Mouse (Mus musculus) forebrain, embryonic 10.5 days (tissue): Measurements from ENCODE around the gene Borcs6. TPM values are rescaled to one million over a fixed set of nuclear protein-coding genes. Genes with fewer than 3 reads are reported as not detected.

Experiments used
- DNase-seq: peaks from one replicate; pipeline ENCODE4 v3.0.0-alpha.2; 2017; ENCODE audit warnings: low spot score; ENCODE audit errors: extremely low spot score
- H3K27ac ChIP-seq: fragments of 300-500 bp; sonication (generic); 2 replicates; pipeline ENCODE4 v1.5.1; 2016; ENCODE audit warnings: mild to moderate bottlenecking
- H3K27me3 ChIP-seq: fragments of 300-500 bp; sonication (generic); 2 replicates; pipeline ENCODE4 v1.6.1; 2016; ENCODE audit warnings: mild to moderate bottlenecking; ENCODE audit not compliant: poor library complexity, severe bottlenecking
- H3K36me3 ChIP-seq: fragments of 300-500 bp; sonication (generic); replicated peaks from 2 replicates; pipeline ENCODE4 v1.6.1; 2016; ENCODE audit warnings: mild to moderate bottlenecking, moderate library complexity
- H3K4me1 ChIP-seq: fragments of 300-500 bp; sonication (generic); 2 replicates; pipeline ENCODE4 v1.6.1; 2016
- H3K4me3 ChIP-seq: fragments of 300-500 bp; sonication (generic); 2 replicates; pipeline ENCODE4 v1.5.1; 2016; ENCODE audit warnings: mild to moderate bottlenecking, moderate library complexity
- H3K9me3 ChIP-seq: fragments of 300-500 bp; sonication (generic); 2 replicates; pipeline ENCODE4 v1.6.1; 2016; ENCODE audit warnings: mild to moderate bottlenecking, moderate library complexity
- WGBS: fragments of 180-500 bp; shearing (Covaris S2); methylation state at CpG from one replicate; pipeline ENCODE4 v1.1.7; 2016; 5-methylcytosine and 5-hydroxymethylcytosine counted together
- polyA plus RNA-seq: library from polyadenylated mRNA; unstranded; fragments of >200 nt; fragmentation: Nextera tagmentation; extraction: Ambion mirVana; gene quantifications from 2 replicates; pipeline ENCODE4 v1.2.1, GENCODE M21; 2016

The Borcs6 gene
- polyA plus RNA-seq, 1 experiment from 2014 or later = 3.8 TPM

DNA sequence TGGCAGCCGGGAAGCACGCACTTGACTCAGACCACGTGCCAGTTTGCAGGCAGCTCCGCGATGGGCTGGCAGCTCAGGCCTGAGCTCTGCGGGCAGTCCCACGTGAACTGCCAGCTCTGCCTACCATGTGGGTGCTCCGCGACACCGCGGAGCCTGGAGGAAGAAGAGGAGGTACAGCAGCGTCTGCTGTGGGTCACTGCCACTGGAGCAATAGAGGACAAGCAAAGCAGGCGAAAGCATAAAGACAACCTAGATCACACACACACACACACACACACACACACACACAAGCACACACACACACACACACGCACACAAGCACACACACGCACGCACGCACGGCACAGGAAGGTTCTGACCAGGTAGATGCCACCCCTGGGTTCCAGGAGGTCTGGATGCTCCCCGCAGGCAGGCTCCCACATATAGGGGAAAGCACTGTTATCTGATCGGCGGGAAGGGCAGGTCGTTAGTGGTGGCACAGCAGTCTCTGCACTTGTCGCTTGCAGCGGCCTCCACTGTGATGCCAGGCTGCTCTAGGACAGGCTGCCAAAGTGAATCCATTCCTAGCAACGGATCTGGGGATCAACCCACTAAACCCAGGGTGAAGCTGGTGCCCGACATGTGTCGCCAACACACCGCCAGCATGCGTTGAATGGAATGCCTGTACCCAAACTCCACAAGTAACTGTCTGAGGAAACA is 6.8 kb downstream of the Borcs6 start:
- Histone ChIP-seq H3K36me3 (no peaks in the 10 kb centered on the region), H3K4me1 (peaks cover 54% of the 10 kb centered on the region), H3K9me3 (no peaks in the 10 kb centered on the region), H3K27ac (peak overlapping the region; percentile 78), H3K27me3 (0 out of 2 replicates have a peak, but pooled peaks cover 4% of the 10 kb centered on the region), H3K4me3 (peak overlapping the region; percentile 60)
- DNase-seq = no peak
- WGBS = 2% methylated on average over 26 of the region's 29 CpGs

DNA sequence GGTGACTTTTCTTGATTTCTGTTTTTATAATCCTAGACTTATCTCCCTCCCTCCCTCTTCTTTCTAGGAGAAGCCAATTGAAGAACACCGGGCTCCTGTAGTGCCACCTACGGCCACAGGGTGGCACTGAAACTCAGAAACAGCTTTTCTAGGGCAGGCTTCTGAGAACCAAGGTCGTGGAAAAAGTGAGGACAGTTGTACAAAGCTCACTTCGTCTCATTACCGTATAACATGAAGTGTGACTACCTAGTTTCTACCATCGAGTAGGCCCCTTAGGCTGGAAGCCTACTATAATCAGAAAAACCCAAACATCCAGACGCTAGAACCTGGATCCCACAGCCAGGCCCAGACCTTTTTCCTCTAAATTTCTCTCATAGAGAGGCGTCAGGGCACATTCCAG is 7.4 kb downstream of the Borcs6 start:
- WGBS = 10% methylated on average over 8 of the region's 8 CpGs
- Histone ChIP-seq H3K27ac (peak overlapping the region; percentile 78), H3K4me3 (peak overlapping the region; percentile 60), H3K4me1 (peaks cover 54% of the 10 kb centered on the region), H3K27me3 (no peaks in the 10 kb centered on the region), H3K36me3 (no peaks in the 10 kb centered on the region), H3K9me3 (no peaks in the 10 kb centered on the region)
- peak; percentile 86 for DNase-seq

DNA sequence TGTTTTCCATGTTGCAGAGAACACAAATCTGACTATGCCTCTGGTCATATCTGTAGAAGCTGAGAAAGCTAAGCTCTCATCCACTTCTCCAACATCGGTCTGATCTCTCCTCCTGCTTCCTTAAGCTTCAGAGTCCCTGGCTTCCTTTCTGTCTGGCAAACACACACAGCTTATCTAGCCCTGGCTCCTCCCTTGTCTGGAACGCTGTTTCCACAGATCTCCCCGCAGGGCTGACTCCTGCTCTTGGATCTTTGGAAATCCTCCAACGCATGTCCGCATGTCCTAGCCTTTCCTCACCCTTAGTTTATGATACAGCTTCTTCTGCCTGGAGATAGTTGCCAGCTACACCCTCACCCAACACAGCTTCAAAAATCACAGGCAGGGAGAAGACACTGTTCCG is 8.1 kb downstream of the Borcs6 start:
- 56% methylated on average over 6 of the region's 6 CpGs for WGBS
- Histone ChIP-seq H3K27me3 (no peaks in the 10 kb centered on the region), H3K27ac (no peak overlapping the region), H3K9me3 (no peaks in the 10 kb centered on the region), H3K4me1 (peaks cover 59% of the 10 kb centered on the region), H3K4me3 (peak overlapping the region; percentile 60; the same call in 1 of the 2 replicates), H3K36me3 (no peaks in the 10 kb centered on the region)
- DNase-seq = no peak

DNA sequence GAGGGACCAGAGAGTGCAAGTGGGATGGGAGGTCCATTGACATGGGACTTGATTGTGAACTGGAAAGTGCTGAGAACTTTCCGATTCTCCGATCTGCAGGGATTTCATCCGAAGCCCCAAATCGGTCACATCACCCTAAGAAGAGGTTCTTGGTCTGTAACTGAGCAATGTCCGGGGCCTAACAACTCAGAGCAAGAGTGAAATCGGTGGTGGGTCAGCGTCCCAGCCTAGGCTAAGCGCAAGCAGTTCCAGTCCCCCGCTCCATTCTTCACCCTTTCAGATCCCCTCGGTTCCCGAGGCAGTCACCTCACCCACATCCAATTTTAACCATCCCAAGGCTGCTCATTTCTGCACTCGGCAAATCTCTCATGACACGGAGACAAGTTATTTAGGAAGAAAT is 10.6 kb downstream of the Borcs6 start:
- under 1% methylated on average over 13 of the region's 13 CpGs for WGBS
- peak overlapping the region; percentile 95 for H3K27ac ChIP-seq
- peaks cover 63% of the 10 kb centered on the region for H3K4me1 ChIP-seq
- DNase-seq = no peak
- H3K36me3 ChIP-seq = no peaks in the 10 kb centered on the region
- no peaks in the 10 kb centered on the region for H3K27me3 ChIP-seq
- H3K9me3 ChIP-seq = no peaks in the 10 kb centered on the region
- H3K4me3 ChIP-seq = peak overlapping the region; percentile 75

DNA sequence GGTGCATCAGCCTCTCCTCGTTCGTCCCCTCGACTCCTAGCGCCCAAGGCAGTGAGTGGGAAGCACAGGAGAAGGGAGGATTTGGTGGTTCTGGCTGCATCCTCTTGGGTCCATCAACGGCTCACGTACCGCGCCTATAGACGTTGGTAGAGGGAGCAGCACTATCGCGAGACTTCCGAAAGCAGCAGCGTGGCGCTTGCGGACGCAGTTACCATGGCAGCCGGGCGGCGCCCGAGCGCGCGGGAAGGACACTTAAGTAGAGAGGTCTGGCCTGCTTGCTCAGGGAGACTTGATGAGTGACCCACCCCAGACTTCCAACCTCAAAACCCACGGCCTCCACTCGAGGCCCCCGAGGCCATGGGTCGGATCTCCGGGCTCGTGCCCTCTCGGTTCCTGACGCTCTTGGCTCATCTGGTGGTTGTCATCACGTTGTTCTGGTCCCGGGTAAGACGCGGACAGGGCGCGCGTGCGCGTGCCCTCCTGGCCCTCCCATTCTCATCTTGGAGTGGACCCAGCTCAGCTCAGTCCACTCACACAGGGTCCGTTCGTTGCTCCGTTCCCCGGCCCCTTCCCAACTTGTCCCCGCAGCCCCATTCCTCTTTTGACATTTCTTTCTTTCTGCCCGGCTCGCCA is 11.2 kb downstream of the Borcs6 start, which contains the start of gene Tmem107:
Tmem107 (plus strand) TSS at position 217 of the 633 bp plus-strand sequence.
- Histone ChIP-seq H3K4me3 (peak within 1 kb of the TSS; percentile 75), H3K9me3 (no peaks in the 10 kb centered on the region), H3K27me3 (no peaks in the 10 kb centered on the region), H3K27ac (peak within 1 kb of the TSS; percentile 95), H3K4me1 (peaks cover 63% of the 10 kb centered on the region), H3K36me3 (no peaks in the 10 kb centered on the region)
- peak; percentile 94 for DNase-seq
- WGBS = under 1% methylated on average over 47 of the region's 47 CpGs

DNA sequence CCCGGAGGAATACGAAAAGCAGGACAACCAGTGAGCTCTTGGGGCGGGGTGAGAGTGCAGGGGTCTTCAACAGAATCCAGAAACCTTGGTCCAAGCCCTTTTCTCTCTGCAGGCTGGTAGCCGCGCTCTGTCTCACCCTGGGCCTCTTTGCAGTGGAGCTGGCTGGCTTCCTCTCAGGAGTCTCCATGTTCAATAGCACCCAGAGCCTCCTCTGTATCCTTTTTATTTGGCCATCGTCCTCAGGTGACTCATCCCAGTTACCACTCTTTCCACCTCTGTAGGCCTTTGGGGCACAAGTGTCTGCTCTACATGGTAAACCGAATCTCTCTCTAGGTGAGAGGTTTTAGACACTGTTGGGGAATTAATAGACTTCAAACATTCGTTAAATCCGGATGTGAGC is 11.7 kb downstream of the Borcs6 start:
- H3K27ac ChIP-seq = peak overlapping the region; percentile 95
- DNase-seq = no peak
- WGBS = 25% methylated on average over 9 of the region's 9 CpGs
- H3K9me3 ChIP-seq = no peaks in the 10 kb centered on the region
- no peaks in the 10 kb centered on the region for H3K36me3 ChIP-seq
- peak overlapping the region; percentile 75 for H3K4me3 ChIP-seq
- no peaks in the 10 kb centered on the region for H3K27me3 ChIP-seq
- H3K4me1 ChIP-seq = peaks cover 58% of the 10 kb centered on the region

DNA sequence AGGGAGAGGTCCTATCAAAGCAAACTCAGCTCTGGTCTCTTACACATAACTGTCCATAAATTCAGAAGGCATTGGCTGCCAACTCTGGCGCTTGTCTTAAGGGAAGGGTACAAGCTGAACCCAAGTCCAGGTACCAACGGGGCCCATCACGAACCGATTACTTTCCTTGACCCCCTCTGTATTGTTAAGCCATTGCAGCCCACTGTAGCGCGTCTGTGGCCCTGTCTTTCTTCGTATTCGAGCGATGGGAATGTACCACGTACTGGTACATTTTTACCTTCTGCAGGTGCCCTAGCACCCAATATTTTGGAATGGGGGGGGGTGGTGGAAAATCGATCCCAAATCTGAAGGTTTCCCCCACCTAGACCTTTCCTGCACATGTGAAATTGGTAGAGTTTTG is 12.7 kb downstream of the Borcs6 start:
- H3K27ac ChIP-seq = peak overlapping the region; percentile 95
- H3K36me3 ChIP-seq = no peaks in the 10 kb centered on the region
- no peaks in the 10 kb centered on the region for H3K9me3 ChIP-seq
- 85% methylated on average over 11 of the region's 11 CpGs for WGBS
- H3K4me1 ChIP-seq = peaks cover 48% of the 10 kb centered on the region
- H3K4me3 ChIP-seq = peak overlapping the region; percentile 48
- H3K27me3 ChIP-seq = no peaks in the 10 kb centered on the region
- no peak for DNase-seq

DNA sequence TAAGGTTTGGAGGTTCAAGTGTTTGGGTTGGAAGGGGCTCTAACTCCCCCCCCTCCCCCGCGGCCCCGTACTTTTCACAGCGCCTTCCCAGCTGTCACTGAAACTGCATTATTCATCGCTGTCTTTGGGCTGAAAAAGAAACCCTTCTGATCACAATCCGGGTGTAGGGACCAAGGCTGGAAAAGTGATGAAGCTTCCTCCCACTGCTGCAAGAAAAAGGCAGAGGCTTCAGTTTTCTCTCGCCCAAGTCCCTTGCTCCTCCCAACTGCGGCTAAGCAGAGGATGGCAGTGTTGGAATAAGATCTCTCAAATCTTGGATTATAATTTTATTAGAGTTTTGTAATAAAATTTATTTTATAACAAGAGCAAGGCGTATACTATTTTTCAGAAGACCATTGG is 13.1 kb downstream of the Borcs6 start:
- peaks cover 47% of the 10 kb centered on the region for H3K4me1 ChIP-seq
- WGBS = 10% methylated on average over 9 of the region's 9 CpGs
- no peak for DNase-seq
- no peaks in the 10 kb centered on the region for H3K9me3 ChIP-seq
- H3K27me3 ChIP-seq = no peaks in the 10 kb centered on the region
- no peaks in the 10 kb centered on the region for H3K36me3 ChIP-seq
- H3K4me3 ChIP-seq = peak overlapping the region; percentile 48
- H3K27ac ChIP-seq = peak overlapping the region; percentile 95

DNA sequence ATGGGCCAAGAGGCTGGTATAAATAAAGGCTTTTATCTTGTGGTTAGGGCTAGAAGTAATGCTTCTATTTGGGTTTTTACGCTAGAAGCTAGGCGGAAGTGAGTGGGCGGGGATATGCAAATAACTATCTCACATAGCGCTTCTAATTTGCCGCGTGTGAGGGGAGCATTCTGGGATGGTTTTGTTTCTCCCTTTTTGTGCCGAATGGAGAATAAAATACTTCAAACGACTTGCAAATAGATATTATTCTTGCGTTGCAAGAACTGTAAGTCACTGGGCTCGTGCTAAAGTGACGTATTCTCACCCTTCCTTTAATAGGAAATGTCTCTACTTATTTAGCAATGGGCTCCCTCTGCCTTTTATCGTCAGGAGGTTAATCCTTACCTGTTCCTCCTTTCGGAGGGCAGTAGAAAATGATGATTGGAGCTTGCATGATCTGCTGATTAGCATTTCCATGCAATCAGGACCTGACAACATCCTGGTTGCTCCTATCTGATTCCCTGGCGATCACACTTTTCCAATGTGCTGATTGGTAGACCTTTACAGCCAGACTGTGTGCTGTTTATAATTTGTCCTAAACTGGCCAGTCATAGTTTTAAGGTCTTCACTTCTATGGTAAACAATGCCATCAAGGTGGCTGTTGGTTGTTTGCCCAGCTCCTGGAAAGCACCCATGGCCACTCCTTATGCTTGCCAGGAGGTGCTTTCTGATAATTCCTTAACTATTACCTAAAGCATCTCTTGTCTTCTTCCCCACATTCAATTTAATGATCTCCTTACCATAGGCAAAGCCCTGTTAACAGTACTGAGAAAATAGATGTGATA is 13.8 kb downstream of the Borcs6 start:
- H3K4me3 ChIP-seq = peak overlapping the region; percentile 48
- under 1% methylated on average over 14 of the region's 14 CpGs for WGBS
- no peaks in the 10 kb centered on the region for H3K9me3 ChIP-seq
- H3K27ac ChIP-seq = peak overlapping the region; percentile 95
- no peaks in the 10 kb centered on the region for H3K36me3 ChIP-seq
- peaks cover 47% of the 10 kb centered on the region for H3K4me1 ChIP-seq
- H3K27me3 ChIP-seq = no peaks in the 10 kb centered on the region
- DNase-seq = peak; percentile 84

DNA sequence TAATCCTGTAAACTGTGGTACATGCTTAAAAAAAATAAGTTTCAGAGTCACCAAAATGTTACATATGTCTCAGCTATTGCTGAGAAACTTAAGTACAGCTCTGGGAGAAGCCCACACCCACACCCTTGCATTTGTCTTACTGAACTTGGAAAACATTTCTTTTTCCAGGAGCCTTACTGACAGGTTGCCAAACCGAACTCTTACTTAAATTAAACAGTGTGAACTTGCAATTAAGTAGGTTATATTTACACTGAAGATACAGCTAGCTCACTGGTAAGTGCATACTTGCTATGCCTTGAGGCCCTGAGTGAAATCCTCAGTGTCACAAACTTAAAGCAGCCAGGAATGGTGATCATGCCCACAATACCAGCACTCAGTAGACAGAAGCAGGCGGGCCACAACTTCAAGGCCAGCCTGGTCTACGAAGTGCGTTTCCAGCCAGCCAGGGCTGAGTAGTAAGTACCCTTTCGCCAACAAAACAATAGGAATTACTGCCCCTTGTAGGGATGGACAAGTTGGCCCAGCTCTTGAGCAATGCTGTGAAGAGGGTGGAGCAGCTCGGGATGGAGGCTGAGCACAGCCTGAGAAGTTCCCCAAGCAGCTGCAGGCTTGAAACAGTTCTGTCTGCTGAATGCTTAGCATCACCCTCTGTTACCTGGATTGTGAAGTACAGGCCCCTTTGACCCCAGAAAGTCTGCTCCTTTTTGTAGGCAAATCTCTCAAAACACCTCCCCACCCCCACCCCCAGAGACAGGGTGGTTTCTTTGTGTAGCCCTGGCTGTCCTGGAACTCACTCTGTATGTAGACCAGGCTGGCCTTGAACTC is 14.6 kb downstream of the Borcs6 start:
- H3K36me3 ChIP-seq = no peaks in the 10 kb centered on the region
- DNase-seq = no peak
- H3K4me3 ChIP-seq = peak overlapping the region; percentile 48
- H3K9me3 ChIP-seq = no peaks in the 10 kb centered on the region
- peaks cover 53% of the 10 kb centered on the region for H3K4me1 ChIP-seq
- H3K27me3 ChIP-seq = no peaks in the 10 kb centered on the region
- H3K27ac ChIP-seq = peak overlapping the region; percentile 95
- WGBS = 41% methylated on average over 6 of the region's 6 CpGs

DNA sequence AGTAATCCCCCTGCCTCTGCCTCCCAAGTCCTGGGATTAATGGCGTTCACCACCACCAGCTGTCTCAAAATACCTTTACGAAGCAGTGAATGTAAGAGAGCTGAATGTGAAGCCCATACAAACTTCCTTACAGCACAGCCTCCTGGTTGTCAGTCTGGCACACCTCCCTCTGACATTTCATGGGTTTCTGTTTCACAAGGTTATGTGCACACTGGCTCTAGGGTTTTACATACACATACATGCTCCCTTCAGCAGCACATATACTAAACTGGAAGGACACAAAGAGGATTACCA is 15.2 kb downstream of the Borcs6 start:
- no peak for DNase-seq
- H3K9me3 ChIP-seq = no peaks in the 10 kb centered on the region
- H3K4me3 ChIP-seq = no peak overlapping the region
- H3K27me3 ChIP-seq = no peaks in the 10 kb centered on the region
- H3K36me3 ChIP-seq = no peaks in the 10 kb centered on the region
- 46% methylated on average over 2 of the region's 2 CpGs for WGBS
- H3K4me1 ChIP-seq = peaks cover 49% of the 10 kb centered on the region
- 0 out of 2 replicates have a peak overlapping the region, but pooled peaks have one; percentile 95 for H3K27ac ChIP-seq

DNA sequence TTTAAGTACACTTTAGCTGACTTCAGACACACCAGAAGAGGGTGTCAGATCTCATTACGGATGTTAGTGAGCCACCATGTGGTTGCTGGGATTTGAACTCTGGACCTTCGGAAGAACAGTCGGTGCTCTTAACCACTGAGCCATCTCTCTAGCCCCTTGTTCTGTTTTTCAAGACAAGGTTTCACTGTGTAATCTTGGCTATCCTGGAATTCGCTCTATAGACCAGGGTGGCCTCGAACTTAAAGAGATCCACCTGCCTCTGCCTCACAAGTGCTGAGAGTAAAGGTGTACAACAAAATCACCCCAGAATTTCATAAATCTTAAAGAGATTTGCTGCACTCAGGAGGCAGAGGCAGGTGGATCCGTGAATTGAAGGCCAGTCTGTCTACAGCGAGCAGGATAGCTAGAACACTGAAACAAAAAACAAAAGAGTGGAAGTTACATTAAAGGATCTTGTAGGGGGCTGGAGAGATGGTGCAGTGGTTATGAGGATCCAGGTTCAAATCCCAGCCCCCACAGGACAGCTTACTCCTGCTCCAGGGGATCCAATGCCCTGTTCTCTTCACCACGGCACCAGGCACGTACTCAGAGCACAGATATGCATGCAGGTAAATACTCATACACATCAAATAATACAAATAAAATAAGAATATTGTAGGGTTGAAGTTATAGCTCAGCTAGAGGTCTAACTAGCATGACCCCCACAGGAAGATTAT is 16.4 kb downstream of the Borcs6 start:
- Histone ChIP-seq H3K36me3 (no peaks in the 10 kb centered on the region), H3K9me3 (no peaks in the 10 kb centered on the region), H3K27me3 (no peaks in the 10 kb centered on the region), H3K4me1 (peaks cover 41% of the 10 kb centered on the region), H3K4me3 (no peak overlapping the region), H3K27ac (no peak overlapping the region)
- WGBS = 50% methylated on average over 9 of the region's 9 CpGs
- DNase-seq = no peak
